Mouse (Mus musculus): ENCODE measurements around the gene Prkar2b.

DNA sequence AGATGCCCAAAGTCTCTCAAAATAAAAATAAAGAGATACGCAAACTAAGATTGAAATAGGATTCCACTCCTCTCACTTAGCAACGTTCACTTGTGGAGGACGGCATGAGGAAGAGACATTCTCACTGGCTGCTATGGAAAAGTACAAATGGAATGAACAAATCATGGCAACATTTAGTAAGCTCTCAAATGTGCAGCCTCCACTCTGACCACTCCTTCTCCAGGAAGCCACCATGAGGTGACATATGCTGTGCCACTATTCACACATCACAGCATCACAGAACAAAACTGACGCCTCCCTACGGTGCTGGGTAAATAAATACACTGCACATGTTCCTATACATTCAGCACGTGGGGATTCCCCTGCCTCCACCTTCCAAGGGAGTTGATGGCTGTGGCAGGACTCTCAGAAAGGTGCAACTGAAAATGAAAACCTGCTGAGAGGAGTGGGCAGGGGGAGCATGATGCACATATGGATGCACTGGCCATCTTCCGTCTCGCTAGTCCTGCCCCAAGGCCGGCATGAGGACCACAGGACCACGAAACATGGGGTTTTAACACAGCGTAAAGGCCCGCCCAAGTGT, 83.4 kb downstream of the Prkar2b start:
- no peak for TF ChIP-seq CTCF (IDR thresholded peaks at IDR 0.05; ENCODE audit: low read depth, low read length)
- TF ChIP-seq POLR2A (IDR thresholded peaks at IDR 0.05; ENCODE audit: borderline replicate concordance, low read depth, low read length) = no peak
